Mouse (Mus musculus) cerebellum, adult 11-12 months (tissue): ENCODE measurements at regions not wholly inside any gene's neighbourhood (a gene's known extent, or its start where the extent isn't known, plus 50 kb on each side); places are given as distances from the start of the nearest gene placed in this dataset.

Experiments used
- DNase-seq: peaks from one replicate; pipeline ENCODE4 v3.0.0; 2022

DNA sequence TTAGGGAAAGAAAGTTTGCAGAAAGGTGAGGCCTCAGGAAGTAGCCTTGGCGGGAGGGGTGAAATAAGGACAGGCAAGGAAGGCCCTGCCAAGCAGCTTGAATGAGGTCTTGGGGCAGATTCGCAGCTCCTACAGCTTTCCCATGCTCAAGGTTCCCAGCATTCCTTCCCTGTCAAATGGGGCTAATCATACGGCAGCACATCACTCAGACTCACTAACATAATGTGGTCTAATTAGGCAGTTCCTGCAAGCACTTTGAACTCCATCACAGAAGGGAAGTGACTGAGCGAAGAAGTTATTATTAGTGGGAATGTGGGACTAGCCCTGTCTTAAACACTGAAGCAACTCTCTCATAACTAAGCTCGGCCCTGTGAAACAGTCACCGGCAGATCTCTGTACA is 87.1 kb upstream of the Gm10260 start:
- no peak for DNase-seq

- DNase-seq = no peak
Observed at GRCm38 (mm10) chr13:97845148-97845547, 84.7 kb upstream of the Gm10260 start.

- no peak for DNase-seq
Observed at GRCm38 (mm10) chr13:97842801-97843200, 82.4 kb upstream of the Gm10260 start.

DNA sequence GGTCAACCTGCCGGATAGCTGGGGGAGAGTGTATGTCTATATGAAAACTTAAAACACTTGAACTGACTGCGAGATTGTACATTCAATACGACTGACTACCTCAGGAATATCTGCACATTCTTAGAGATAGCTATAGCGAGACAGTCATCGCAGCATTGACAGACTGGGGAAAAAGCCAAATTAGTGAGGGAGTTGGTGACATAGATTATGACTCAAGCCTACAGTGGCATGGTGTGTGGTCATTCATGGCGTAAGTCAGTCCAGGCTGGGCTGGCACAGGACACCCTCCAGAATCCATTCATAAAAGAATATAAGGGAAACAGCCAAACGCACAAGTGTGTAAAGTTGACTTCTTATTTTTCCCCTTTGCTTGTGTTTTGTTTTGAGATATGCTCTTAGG is 81.1 kb upstream of the Gm10260 start:
- DNase-seq = no peak

DNA sequence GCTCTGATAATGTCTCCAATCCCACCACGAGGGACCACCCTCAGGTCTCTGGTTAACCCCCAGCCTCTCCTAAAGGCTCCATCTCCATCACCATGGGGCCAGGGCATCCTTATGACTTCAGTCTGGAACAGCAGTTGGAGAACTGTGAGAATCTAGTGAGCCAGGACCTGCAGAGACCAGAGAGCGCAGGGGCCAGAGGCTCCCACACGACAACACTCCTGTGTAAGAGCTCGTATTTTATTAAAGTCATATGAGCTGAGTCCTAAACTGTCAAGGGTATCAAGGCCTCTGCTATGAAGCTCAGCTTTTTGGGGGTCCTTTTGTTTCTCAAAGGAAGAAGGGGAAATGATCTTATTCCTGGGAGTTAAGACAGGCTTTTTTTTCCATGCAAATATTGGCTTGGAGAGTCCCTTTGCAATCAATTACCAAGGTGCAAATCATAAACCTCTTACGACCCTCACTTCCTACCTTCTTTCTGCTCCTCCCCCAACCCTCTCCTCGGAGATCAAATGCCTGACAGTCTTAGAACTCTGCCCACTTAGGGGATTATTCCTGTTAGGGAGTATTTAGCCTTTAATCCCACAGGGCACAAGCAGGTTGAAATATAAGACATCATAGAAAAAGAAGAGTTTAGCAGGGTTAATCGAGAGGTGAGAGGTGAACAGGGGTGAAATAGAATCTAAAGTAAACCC is 79.3 kb upstream of the Gm10260 start:
- no peak for DNase-seq

GRCm38 (mm10) chr13:97837443-97838000 is 77.1 kb upstream of the Gm10260 start:
- no peak for DNase-seq

GRCm38 (mm10) chr13:97832448-97832847 is 72.0 kb upstream of the Gm10260 start:
- DNase-seq = no peak

DNA sequence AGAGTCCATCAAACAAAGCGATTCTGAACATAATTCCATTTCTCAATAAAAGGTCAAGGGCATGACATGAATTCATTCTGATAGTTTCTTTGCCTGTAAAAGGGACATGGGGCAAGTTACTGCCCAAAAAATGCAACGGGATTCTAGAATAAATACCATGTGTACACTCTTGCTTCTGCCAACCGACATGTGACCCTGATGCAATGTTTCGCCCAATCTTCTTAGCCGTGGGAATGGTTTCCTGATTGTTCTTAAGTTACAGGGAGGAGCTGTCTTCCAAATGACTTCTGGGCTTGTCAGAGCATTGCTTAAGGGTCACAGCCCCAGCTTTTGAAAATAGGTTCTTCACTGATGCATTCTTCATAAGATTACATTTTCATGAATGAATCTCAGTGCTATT is 71.4 kb upstream of the Gm10260 start:
- no peak for DNase-seq

GRCm38 (mm10) chr13:97829558-97829957 is 69.1 kb upstream of the Gm10260 start:
- no peak for DNase-seq

GRCm38 (mm10) chr13:97825801-97826576 is 65.6 kb upstream of the Gm10260 start:
- DNase-seq = no peak

- no peak for DNase-seq
Observed at GRCm38 (mm10) chr13:97825361-97825760, 64.9 kb upstream of the Gm10260 start.

DNA sequence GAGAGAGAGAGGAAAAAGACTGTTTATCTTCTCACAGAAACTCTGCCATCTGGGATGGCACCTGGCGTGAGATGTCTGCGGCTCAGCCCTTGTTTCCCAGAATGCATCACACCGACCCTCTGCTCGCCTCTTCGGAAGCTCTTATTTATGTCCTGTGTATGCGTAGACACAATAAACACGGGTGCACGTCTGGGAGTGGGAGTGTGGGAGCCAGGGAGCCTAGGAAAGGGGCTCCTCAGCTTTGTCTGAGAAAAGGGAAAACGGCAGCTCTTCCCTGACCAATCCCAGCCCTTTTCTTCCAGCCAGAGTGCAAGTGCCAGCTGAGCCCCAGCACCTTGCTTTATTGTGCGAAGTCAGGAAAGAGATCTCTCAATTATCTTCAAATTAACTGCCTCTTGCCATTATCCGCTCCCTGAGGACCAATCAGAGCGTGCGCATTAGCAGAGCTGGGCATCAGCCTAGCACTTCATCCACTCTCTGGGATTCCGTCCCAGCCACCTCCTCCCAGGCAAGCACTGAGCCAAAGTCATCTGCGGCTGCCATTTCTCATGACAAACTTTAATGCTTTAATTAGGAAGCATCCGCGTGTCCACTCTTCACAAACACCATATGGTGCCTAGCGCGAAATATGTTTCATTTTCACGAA is 63.8 kb upstream of the Gm10260 start:
- peak; percentile 16 for DNase-seq

DNA sequence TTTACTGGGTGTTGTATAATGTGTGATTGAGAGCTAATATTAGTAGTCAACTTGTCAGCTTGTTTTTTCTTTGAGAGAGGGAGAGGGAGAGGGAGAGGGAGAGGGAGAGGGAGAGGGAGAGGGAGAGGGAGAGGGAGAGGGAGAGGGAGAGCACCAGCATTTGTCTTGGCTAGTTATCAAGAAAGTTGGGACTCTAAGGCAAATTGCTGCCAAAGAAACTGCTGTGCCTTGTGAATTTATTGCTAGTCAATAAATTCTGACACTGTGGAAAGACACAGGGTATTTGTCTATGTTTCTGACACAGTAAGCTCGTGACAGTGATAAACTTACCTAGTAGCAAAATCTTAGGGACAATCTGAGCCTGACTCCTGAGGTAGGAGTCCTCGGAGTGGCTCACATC is 61.2 kb upstream of the Gm10260 start:
- DNase-seq = no peak

DNA sequence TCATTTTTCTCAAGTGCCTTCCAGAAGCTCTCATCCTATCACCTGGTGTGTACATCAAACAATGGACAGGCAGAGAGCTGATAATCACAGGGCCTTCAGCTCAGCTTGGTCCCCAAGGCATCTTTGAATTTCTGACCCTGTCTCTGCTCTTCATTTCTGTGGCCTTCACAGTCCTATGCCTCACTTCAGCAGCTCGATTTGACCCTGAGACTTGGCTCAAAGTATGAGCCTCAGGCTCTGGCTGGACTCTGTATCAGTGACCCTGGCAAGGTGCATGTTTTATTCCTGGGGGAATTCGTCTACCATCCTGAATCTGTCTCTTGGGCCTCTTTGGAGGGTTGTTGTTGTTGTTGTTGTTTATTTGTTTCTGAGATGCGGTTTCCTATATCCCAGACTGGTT is 60.6 kb upstream of the Gm10260 start:
- DNase-seq = no peak

GRCm38 (mm10) chr13:97820401-97820800 is 60.0 kb upstream of the Gm10260 start:
- DNase-seq = no peak

DNA sequence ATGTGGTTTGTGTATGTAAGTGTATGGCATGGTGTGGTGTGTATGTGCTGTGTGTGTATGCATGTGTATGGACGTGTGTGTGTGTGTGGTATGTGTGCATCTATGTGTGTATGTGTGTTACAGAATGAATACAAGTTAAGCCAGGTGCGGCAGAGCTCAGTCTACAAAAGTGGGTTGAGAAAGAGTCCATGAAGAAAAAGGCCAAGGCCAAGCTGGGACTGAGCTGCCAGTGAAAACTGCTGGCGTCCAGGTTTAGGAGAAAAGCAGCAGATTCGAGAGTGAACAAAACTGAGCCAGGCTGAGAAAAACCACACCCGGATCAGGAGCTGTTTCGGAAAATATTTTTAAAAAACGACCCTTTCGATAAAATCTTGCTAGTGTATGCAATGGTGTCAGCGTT is 58.6 kb upstream of the Gm10260 start:
- DNase-seq = no peak

- no peak for DNase-seq
Observed at GRCm38 (mm10) chr13:97816923-97817322, 56.5 kb upstream of the Gm10260 start.
